Mouse (Mus musculus) hindbrain, embryonic 12.5 days (tissue): ENCODE results near the gene Ppard. TPM values are rescaled to one million over a fixed set of nuclear protein-coding genes. Genes with fewer than 3 reads are reported as not detected.

Source experiments
- ATAC-seq: fragments of 200-750 bp; cut with Nextera tagmentation; 2 replicates; pipeline ENCODE4 v1.8.0; 2017; ENCODE audit warnings: moderate TSS enrichment; ENCODE audit not compliant: low FRiP score
- H3K27ac ChIP-seq: fragments of 300-500 bp; sonication (generic); 2 replicates; pipeline ENCODE4 v1.5.1; 2016; ENCODE audit warnings: mild to moderate bottlenecking
- H3K27me3 ChIP-seq: fragments of 300-500 bp; sonication (generic); 2 replicates; pipeline ENCODE4 v1.6.1; 2016; ENCODE audit warnings: mild to moderate bottlenecking
- H3K36me3 ChIP-seq: fragments of 300-500 bp; sonication (generic); 2 replicates; pipeline ENCODE4 v1.6.1; 2016; ENCODE audit warnings: mild to moderate bottlenecking
- H3K4me1 ChIP-seq: fragments of 300-500 bp; sonication (generic); 2 replicates; pipeline ENCODE4 v1.6.1; 2016
- H3K4me2 ChIP-seq: fragments of 300-500 bp; sonication (generic); replicated peaks from 2 replicates; pipeline ENCODE4 v1.6.1; 2016; ENCODE audit warnings: mild to moderate bottlenecking
- H3K4me3 ChIP-seq: fragments of 300-500 bp; sonication (generic); 2 replicates; pipeline ENCODE4 v1.5.1; 2016; ENCODE audit warnings: mild to moderate bottlenecking
- H3K9ac ChIP-seq: fragments of 300-500 bp; sonication (generic); 2 replicates; pipeline ENCODE4 v1.6.1; 2016; ENCODE audit warnings: mild to moderate bottlenecking, moderate library complexity
- H3K9me3 ChIP-seq: fragments of 300-500 bp; sonication (generic); replicated peaks from 2 replicates; pipeline ENCODE4 v1.6.1; 2016; ENCODE audit warnings: mild to moderate bottlenecking
- WGBS: fragments of 180-500 bp; shearing (Covaris S2); methylation state at CpG from one replicate; pipeline ENCODE4 v1.1.7; 2016; 5-methylcytosine and 5-hydroxymethylcytosine counted together
- polyA plus RNA-seq: library from polyadenylated mRNA; unstranded; fragments of >200 nt; fragmentation: Nextera tagmentation; extraction: Ambion mirVana; gene quantifications from 2 replicates; pipeline ENCODE4 v1.2.1, GENCODE M21; 2016

Ppard gene
- polyA plus RNA-seq, 1 experiment from 2014 or later = 2.4 TPM

GRCm38 (mm10) chr17:28263181-28263894, 30.8 kb downstream of the Ppard start:
- no peaks in the 10 kb centered on the region for H3K36me3 ChIP-seq
- peaks cover 5% of the 10 kb centered on the region; the same call in 1 of the 2 replicates for H3K4me1 ChIP-seq
- no peak for ATAC-seq
- H3K27me3 ChIP-seq = no peaks in the 10 kb centered on the region
- H3K9ac ChIP-seq = no peak overlapping the region
- H3K27ac ChIP-seq = no peak overlapping the region; the same call in 1 of the 2 replicates
- WGBS = 64% methylated on average over 13 of the region's 13 CpGs
- no peak overlapping the region for H3K4me2 ChIP-seq
- 0 out of 2 replicates have a peak, but pooled peaks cover 4% of the 10 kb centered on the region for H3K9me3 ChIP-seq
- H3K4me3 ChIP-seq = no peak overlapping the region

GRCm38 (mm10) chr17:28267251-28267650, 34.8 kb downstream of the Ppard start:
- WGBS = 95% methylated on average over 5 of the region's 5 CpGs
- Histone ChIP-seq H3K36me3 (no peaks in the 10 kb centered on the region), H3K9me3 (no peaks in the 10 kb centered on the region), H3K4me3 (no peak overlapping the region), H3K4me2 (no peak overlapping the region), H3K4me1 (peaks cover 10% of the 10 kb centered on the region; the same call in 1 of the 2 replicates), H3K9ac (no peak overlapping the region), H3K27me3 (no peaks in the 10 kb centered on the region), H3K27ac (no peak overlapping the region)
- no peak for ATAC-seq

DNA sequence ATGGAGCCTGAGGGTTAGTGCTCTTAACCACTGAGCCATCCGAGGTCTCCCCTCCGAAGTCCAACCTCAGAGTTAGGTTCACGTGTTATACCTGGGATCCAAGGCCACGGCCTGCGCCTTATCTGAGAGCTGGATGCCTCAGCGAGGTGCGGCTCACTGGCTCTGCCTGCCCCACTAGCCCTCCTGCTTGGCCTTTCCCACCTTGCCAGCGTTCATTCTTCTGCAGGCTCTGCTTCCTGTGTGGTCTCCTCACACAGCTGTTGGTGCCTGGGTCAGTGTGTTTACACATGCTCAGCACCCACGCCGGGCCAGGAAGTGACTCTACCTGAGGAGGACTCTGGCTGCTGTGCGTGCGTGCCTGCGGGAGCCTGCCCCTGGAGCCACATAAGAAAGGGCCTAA, 37.7 kb downstream of the Ppard start:
- Histone ChIP-seq H3K27ac (no peak overlapping the region), H3K4me3 (no peak overlapping the region), H3K27me3 (no peaks in the 10 kb centered on the region), H3K4me1 (peaks cover 10% of the 10 kb centered on the region; the same call in 1 of the 2 replicates), H3K9ac (no peak overlapping the region), H3K9me3 (no peaks in the 10 kb centered on the region), H3K36me3 (no peaks in the 10 kb centered on the region), H3K4me2 (no peak overlapping the region)
- no peak for ATAC-seq
- WGBS = 76% methylated on average over 13 of the region's 13 CpGs

DNA sequence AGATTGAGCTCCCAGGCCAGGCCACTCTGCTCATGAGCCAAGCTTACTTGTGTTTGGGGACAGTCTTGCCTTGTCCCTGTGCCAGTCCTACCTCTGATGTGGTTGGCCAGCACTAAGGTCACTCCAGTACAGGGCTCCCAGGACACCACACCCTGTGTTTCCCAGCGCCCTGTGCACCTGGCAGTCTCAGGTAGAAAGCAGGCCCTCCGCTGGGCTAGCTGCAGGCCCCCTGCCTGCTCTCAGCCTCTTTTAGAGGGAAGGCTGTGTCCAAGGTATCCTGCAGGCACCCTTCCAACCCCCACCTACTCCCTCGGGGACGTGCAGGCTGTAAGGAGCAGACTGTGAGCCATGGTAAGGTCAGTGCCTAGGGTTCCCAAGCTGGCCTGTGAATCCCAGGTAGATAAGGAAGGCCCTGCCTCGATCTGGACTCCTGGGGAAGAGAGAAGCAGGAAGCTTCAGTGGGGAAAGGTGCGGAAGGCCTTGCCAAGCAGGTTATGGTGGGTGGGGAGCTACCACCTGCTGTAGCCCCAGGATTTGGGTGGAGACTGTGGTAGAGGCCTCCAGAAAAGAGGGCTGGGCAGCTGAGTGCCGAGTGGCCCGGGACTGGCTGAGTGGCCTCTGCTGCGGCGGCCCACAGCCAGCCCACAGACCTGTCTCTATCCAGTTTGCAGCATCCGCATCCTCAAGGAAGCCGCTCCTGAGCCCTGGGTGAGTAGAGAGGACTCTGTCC, 39.2 kb downstream of the Ppard start:
- no peaks in the 10 kb centered on the region for H3K27me3 ChIP-seq
- no peak overlapping the region for H3K9ac ChIP-seq
- H3K4me1 ChIP-seq = peaks cover 10% of the 10 kb centered on the region; the same call in 1 of the 2 replicates
- no peaks in the 10 kb centered on the region for H3K9me3 ChIP-seq
- H3K36me3 ChIP-seq = no peaks in the 10 kb centered on the region
- 82% methylated on average over 12 of the region's 12 CpGs for WGBS
- H3K27ac ChIP-seq = no peak overlapping the region
- no peak for ATAC-seq
- no peak overlapping the region for H3K4me3 ChIP-seq
- no peak overlapping the region for H3K4me2 ChIP-seq

GRCm38 (mm10) chr17:28272281-28272680, 39.8 kb downstream of the Ppard start:
- H3K27me3 ChIP-seq = no peaks in the 10 kb centered on the region
- H3K4me1 ChIP-seq = peaks cover 12% of the 10 kb centered on the region
- H3K36me3 ChIP-seq = no peaks in the 10 kb centered on the region
- H3K4me3 ChIP-seq = no peak overlapping the region
- H3K9me3 ChIP-seq = no peaks in the 10 kb centered on the region
- WGBS = 83% methylated on average over 9 of the region's 9 CpGs
- ATAC-seq = no peak
- H3K27ac ChIP-seq = no peak overlapping the region
- no peak overlapping the region for H3K4me2 ChIP-seq
- no peak overlapping the region for H3K9ac ChIP-seq

- Histone ChIP-seq H3K9ac (no peak overlapping the region), H3K4me1 (peaks cover 16% of the 10 kb centered on the region), H3K9me3 (no peaks in the 10 kb centered on the region), H3K4me3 (no peak overlapping the region), H3K27ac (no peak overlapping the region), H3K4me2 (no peak overlapping the region), H3K27me3 (no peaks in the 10 kb centered on the region), H3K36me3 (no peaks in the 10 kb centered on the region)
- no peak for ATAC-seq
- 78% methylated on average over 6 of the region's 6 CpGs for WGBS
These were observed 40.3 kb downstream of the Ppard start for GRCm38 (mm10) chr17:28272837-28273236.

DNA sequence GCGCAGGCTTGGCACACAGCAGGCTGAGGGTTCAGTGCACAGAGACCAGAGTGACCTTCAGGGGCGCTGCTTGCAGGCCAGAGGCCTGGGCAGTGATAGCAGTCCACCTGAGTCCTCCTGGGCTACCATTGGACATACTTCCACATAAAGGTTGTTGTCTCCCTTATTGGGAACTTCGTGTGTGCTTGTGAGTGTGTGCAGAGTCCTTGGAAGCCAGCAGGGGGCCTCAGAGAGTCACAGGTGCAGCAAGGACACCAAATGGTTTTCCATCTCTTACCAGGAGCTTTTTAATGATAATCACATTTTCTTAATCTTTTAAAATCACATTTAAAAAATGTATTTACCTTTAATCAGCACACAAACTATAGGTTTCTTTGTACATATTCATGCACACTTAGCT, 42.2 kb downstream of the Ppard start:
- Histone ChIP-seq H3K36me3 (no peaks in the 10 kb centered on the region), H3K9me3 (no peaks in the 10 kb centered on the region), H3K27ac (no peak overlapping the region), H3K4me3 (no peak overlapping the region), H3K9ac (no peak overlapping the region), H3K4me1 (peaks cover 27% of the 10 kb centered on the region), H3K27me3 (no peaks in the 10 kb centered on the region), H3K4me2 (no peak overlapping the region)
- no peak for ATAC-seq
- 81% methylated on average over 3 of the region's 3 CpGs for WGBS

DNA sequence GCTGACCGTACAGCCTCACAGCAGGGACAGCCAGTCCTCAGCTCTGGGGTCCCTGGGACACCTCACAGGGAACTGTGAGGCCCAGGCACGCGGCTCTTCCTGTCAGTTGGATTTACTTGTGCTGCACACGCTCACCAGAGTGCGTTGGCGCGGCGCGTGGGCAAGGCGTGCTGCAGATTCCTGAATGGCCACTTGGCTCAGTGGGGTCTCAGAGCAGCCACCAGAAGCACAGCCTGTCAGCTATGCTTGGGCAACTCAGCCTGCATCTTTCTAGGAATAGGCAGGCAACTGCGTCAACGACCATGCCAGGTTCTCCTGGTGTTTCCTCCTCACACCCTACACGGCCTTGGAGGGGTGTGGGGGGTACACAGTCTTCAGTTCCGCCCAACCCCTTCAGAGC, 44.7 kb downstream of the Ppard start:
- ATAC-seq = no peak
- H3K9ac ChIP-seq = no peak overlapping the region; the same call in 1 of the 2 replicates
- no peaks in the 10 kb centered on the region for H3K27me3 ChIP-seq
- 88% methylated on average over 14 of the region's 14 CpGs for WGBS
- H3K4me3 ChIP-seq = no peak overlapping the region
- H3K9me3 ChIP-seq = no peaks in the 10 kb centered on the region
- peak overlapping the region; percentile 9; the same call in 1 of the 2 replicates for H3K27ac ChIP-seq
- no peak overlapping the region for H3K4me2 ChIP-seq
- H3K4me1 ChIP-seq = peaks cover 44% of the 10 kb centered on the region
- H3K36me3 ChIP-seq = no peaks in the 10 kb centered on the region

GRCm38 (mm10) chr17:28277721-28278120, 45.2 kb downstream of the Ppard start:
- H3K36me3 ChIP-seq = no peaks in the 10 kb centered on the region
- H3K9ac ChIP-seq = no peak overlapping the region
- ATAC-seq = no peak
- H3K4me3 ChIP-seq = no peak overlapping the region
- no peaks in the 10 kb centered on the region for H3K27me3 ChIP-seq
- H3K9me3 ChIP-seq = no peaks in the 10 kb centered on the region
- 61% methylated on average over 10 of the region's 10 CpGs for WGBS
- H3K4me1 ChIP-seq = peaks cover 39% of the 10 kb centered on the region
- no peak overlapping the region for H3K4me2 ChIP-seq
- H3K27ac ChIP-seq = no peak overlapping the region

- Histone ChIP-seq H3K4me2 (no peak overlapping the region), H3K4me1 (peaks cover 38% of the 10 kb centered on the region), H3K9ac (no peak overlapping the region), H3K27ac (no peak overlapping the region), H3K36me3 (no peaks in the 10 kb centered on the region), H3K27me3 (no peaks in the 10 kb centered on the region), H3K9me3 (no peaks in the 10 kb centered on the region), H3K4me3 (no peak overlapping the region)
- ATAC-seq = no peak
- whole genome bisulfite sequencing = 83% methylated on average over 3 of the region's 3 CpGs
These were observed 45.7 kb downstream of the Ppard start for GRCm38 (mm10) chr17:28278156-28278555.

DNA sequence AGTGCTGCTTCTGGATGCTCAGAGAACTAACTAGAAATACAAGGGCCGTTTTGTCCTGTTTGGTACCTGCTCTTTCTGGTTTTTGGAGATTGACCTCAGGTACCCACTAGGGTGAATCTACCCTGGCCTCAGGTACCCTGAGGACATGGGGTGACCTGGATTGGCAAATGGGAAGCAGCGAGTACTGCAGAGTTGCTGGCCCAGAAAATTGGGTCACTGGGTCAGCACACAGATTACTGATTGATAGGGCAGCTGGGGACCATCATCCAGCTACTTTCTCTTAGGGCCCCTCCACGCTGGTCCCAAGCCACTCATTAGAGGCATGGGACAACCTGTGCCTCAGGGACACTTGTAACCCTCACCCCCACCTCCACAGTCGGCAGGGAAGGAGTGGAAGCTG, 46.7 kb downstream of the Ppard start:
- Histone ChIP-seq H3K4me1 (peaks cover 38% of the 10 kb centered on the region), H3K36me3 (no peaks in the 10 kb centered on the region), H3K9me3 (no peaks in the 10 kb centered on the region), H3K9ac (no peak overlapping the region), H3K27ac (no peak overlapping the region), H3K27me3 (no peaks in the 10 kb centered on the region), H3K4me2 (no peak overlapping the region), H3K4me3 (no peak overlapping the region)
- 37% methylated on average over 4 of the region's 4 CpGs for WGBS
- no peak for ATAC-seq

- 71% methylated on average over 15 of the region's 15 CpGs for WGBS
- peaks cover 40% of the 10 kb centered on the region for H3K4me1 ChIP-seq
- no peak overlapping the region for H3K27ac ChIP-seq
These were observed 47.4 kb downstream of the Ppard start for GRCm38 (mm10) chr17:28279780-28280422.

More at GRCm38 (mm10) chr17:28279780-28280422, 47.4 kb downstream of the Ppard start:
- H3K9ac ChIP-seq = no peak overlapping the region
- no peaks in the 10 kb centered on the region for H3K36me3 ChIP-seq
- H3K4me3 ChIP-seq = no peak overlapping the region
- 0 out of 2 replicates have a peak, but pooled peaks have one; percentile 19 for ATAC-seq
- no peaks in the 10 kb centered on the region for H3K9me3 ChIP-seq
- no peak overlapping the region for H3K4me2 ChIP-seq
- H3K27me3 ChIP-seq = no peaks in the 10 kb centered on the region
